Mouse (Mus musculus) ES-Bruce4 (cell line): ENCODE data around the gene Scpep1. TPM values are rescaled to one million over a fixed set of nuclear protein-coding genes. Genes with fewer than 3 reads are reported as not detected.

Experiments
- H3K27ac ChIP-seq: 2 replicates; pipeline ENCODE4 v1.5.1; 2012; ENCODE audit warnings: low read length, inconsistent platforms; ENCODE audit not compliant: insufficient read depth
- H3K27me3 ChIP-seq: 2 replicates; pipeline ENCODE4 v1.6.1; 2012; ENCODE audit warnings: mild to moderate bottlenecking, low read length, inconsistent platforms; ENCODE audit not compliant: control insufficient read depth, poor library complexity, insufficient read depth, severe bottlenecking
- H3K36me3 ChIP-seq: 2 replicates; pipeline ENCODE4 v1.6.1; 2012; ENCODE audit warnings: inconsistent platforms, mild to moderate bottlenecking, low read length, moderate library complexity; ENCODE audit not compliant: control insufficient read depth, poor library complexity, insufficient read depth, severe bottlenecking
- H3K4me1 ChIP-seq: one replicate; pipeline ENCODE4 v1.8.1; 2011; ENCODE audit warnings: low read length; ENCODE audit not compliant: control insufficient read depth, insufficient read depth
- H3K4me3 ChIP-seq: 2 replicates; pipeline ENCODE4 v1.5.1; 2011; ENCODE audit warnings: low read depth, mild to moderate bottlenecking, low read length
- H3K9ac ChIP-seq: 2 replicates; pipeline ENCODE4 v1.6.1; 2012; ENCODE audit warnings: low read depth, mild to moderate bottlenecking, inconsistent platforms; ENCODE audit not compliant: poor library complexity, severe bottlenecking
- H3K9me3 ChIP-seq: replicated peaks from 2 replicates; pipeline ENCODE4 v1.6.1; 2012; ENCODE audit warnings: mild to moderate bottlenecking, low read length, inconsistent platforms; ENCODE audit not compliant: control insufficient read depth, poor library complexity, insufficient read depth, severe bottlenecking
- CTCF ChIP-seq: IDR thresholded peaks from one replicate; pipeline ENCODE4 v1.8.1; 2011; ENCODE audit warnings: low read depth, low read length
- EP300 ChIP-seq: IDR thresholded peaks from 2 replicates; pipeline ENCODE4 v1.6.1; 2011; ENCODE audit warnings: low read depth, low read length; ENCODE audit not compliant: insufficient read depth
- POLR2A ChIP-seq: IDR thresholded peaks from one replicate; pipeline ENCODE4 v1.8.1; 2011; ENCODE audit warnings: low read length; ENCODE audit not compliant: insufficient read depth
- polyA plus RNA-seq: library from polyadenylated mRNA; stranded (reverse); fragments of >200 nt; gene quantifications from 2 replicates; pipeline ENCODE4 v1.2.4, GENCODE M21; 2011; ENCODE audit warnings: low read depth; ENCODE audit not compliant: missing spikeins, insufficient read depth, insufficient read length

Gene Scpep1
- polyA plus RNA-seq, 1 experiment = 186 TPM

DNA sequence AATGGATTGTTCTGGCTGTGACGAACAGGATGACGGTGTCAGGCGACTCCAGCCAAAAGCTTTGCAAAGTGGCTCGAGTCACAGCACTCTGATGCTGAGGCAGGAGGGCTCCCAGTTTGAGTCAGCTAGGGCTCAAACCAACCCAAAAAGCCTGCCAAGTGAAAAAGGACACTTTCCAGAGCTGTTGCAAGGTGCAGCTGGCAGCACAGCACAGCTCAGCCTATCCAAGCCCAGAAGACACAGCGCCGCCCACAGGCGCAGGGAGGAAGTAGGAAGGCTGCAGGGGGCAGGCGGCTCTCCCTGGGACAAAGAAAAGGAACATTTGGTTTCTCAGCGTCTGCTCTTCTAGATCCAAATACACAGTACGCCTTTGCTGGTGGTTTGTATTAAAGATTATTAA, 31.4 kb upstream of the Scpep1 start:
- TF ChIP-seq EP300 (no peak), CTCF (peak; percentile 88), POLR2A (no peak)

DNA sequence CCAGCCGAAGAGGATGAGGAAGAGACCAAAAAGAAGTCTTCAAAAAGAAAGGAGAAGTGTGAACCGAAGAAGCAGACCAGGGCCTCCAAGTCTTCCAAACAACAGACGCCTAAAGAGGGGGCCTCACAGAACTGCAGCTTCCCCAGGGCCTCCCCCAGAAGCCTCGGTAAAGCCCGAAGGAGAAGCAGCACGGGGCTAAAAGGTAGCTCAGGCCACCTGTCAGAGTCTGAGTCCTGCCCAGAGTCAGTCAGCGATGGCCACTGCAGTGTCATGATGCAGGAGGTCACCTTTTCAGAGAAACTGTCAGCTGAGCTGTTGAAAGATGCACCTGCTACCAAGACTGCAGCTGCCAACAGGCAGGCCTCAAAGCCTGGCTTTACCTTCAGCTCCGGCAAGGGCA, 26.1 kb upstream of the Scpep1 start:
- Histone ChIP-seq H3K27ac (no peak overlapping the region), H3K36me3 (peaks cover 34% of the 10 kb centered on the region), H3K4me3 (no peak overlapping the region), H3K9me3 (no peaks in the 10 kb centered on the region), H3K4me1 (peaks cover 3% of the 10 kb centered on the region), H3K9ac (no peak overlapping the region), H3K27me3 (no peaks in the 10 kb centered on the region)
- TF ChIP-seq CTCF = no peak
- no peak for TF ChIP-seq EP300
- no peak for TF ChIP-seq POLR2A

More for the DNA sequence above, 31.4 kb upstream of the Scpep1 start:
- H3K9ac ChIP-seq = no peak overlapping the region
- H3K27me3 ChIP-seq = no peaks in the 10 kb centered on the region
- H3K9me3 ChIP-seq = no peaks in the 10 kb centered on the region
- no peak overlapping the region for H3K4me3 ChIP-seq
- peaks cover 3% of the 10 kb centered on the region for H3K4me1 ChIP-seq
- no peak overlapping the region for H3K27ac ChIP-seq
- peaks cover 44% of the 10 kb centered on the region for H3K36me3 ChIP-seq

DNA sequence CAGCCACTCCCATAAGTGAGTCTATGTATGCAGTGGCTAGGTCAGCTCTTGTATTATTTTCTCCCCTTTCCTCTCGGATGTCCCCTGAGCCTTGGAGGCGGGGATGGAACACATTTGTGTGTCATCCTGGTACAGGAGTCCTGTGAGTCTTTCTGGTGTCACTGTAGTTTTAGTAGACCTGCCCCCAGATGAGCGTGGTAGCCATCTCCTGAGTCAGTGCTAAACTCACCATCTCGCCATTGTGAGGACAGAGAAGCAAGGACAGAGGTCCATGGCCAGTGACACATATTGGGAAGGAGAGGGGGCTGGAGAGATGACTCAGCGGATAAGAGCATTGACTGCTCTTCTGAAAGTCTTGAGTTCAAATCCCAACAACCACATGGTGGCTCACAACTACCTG, 21.9 kb upstream of the Scpep1 start:
- Histone ChIP-seq H3K27ac (no peak overlapping the region), H3K4me3 (no peak overlapping the region), H3K9me3 (no peaks in the 10 kb centered on the region), H3K4me1 (peaks cover 2% of the 10 kb centered on the region), H3K27me3 (no peaks in the 10 kb centered on the region), H3K9ac (no peak overlapping the region), H3K36me3 (peaks cover 8% of the 10 kb centered on the region)
- TF ChIP-seq POLR2A (no peak), EP300 (no peak), CTCF (no peak)

DNA sequence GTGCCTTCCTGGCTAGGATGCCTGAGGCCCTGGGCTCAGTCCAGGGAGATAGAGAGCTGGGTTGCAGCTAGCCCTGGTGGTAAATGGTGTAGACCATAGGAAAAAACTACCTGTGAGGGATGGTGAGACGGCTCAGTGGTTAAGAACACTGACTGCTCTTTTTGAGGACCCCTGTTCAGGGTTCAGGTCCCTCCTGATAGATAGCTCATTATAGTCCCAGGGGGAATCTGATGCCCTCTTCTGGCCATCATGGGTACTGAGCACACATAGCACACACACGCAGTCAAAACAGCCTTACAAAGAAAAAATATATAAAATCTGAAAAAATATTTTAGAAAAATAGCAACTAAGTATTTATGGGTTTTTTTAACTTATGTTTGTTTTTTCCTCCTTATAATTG, 21.1 kb upstream of the Scpep1 start:
- Histone ChIP-seq H3K9me3 (no peaks in the 10 kb centered on the region), H3K9ac (no peak overlapping the region), H3K27me3 (no peaks in the 10 kb centered on the region), H3K4me3 (no peak overlapping the region), H3K36me3 (peaks cover 3% of the 10 kb centered on the region; the same call in 1 of the 2 replicates), H3K27ac (no peak overlapping the region), H3K4me1 (peaks cover 2% of the 10 kb centered on the region)
- TF ChIP-seq POLR2A (no peak), CTCF (peak; percentile 30)

DNA sequence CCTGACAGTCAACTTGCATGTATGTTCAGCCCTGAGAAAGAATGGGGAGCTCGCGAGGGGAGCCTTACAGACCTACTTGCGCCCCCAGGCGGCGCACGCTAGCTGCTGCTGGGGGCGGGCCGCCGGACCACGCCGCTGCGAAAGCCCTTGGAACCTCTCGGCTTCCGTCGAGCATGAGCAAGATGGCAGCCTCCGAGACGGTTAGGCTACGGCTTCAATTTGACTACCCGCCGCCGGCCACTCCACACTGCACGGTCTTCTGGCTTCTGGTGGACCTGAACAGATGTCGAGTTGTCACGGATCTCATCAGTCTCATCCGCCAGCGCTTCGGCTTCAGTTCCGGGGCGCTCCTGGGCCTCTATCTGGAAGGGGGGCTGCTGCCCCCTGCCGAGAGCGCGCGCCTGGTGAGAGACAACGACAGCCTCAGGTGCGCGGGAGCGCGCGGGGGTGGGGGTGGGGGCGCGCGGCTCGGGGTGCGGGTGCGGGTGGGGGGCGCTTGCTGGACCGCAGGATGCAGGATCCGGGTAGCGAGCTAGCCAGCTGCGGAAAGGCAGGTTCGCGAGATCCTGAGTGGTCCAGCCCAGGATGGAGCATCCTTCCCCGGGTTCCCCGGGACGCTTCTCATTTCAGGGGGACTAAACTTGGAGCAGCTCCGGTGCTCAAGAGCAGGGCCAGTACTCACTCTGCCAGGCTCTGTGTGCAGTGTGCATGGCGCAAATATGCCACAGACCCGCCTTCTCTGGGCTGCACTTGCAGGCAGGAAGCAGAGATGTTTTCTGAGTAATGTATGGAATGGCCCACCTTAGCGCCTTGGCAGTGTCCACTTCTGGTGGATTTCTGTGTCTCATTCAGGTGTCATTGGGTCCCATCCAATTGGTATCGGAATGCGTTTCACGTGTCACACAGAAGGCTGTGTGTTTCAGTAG, 18.8 kb upstream of the Scpep1 start:
- Histone ChIP-seq H3K36me3 (no peaks in the 10 kb centered on the region; the same call in 1 of the 2 replicates), H3K9ac (peak overlapping the region; percentile 77), H3K27me3 (no peaks in the 10 kb centered on the region), H3K9me3 (no peaks in the 10 kb centered on the region), H3K27ac (peak overlapping the region; percentile 24; the same call in 1 of the 2 replicates), H3K4me1 (peaks cover 2% of the 10 kb centered on the region), H3K4me3 (peak overlapping the region; percentile 78)
- TF ChIP-seq POLR2A (no peak), CTCF (peak; percentile 77)

DNA sequence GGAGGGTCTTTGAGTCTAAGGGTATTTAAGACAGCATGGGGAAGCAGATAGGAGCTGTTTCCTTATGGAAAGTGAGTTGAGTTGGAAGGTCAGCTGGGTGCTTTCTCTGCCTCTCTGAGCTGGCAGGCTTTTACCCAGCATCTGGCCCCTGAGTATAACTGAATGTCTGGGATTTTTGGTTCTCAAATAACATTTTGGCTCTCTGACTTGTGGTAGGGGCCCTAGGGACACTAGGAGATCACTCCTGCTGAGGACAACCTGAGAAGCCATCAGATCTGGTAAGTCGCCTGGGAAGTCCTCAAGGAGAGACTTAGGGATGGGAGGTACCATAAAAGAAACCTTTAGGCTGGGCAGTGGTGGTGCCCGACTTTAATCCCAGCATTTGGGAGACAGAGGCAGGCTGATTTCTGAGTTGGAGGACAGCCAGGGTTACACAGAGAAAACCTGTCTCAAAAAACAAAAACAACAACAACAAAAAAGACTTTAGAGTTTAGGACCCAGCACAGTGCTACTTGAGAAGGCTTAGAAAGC, 15.0 kb upstream of the Scpep1 start, which contains the start of gene Coil:
Gene Coil (plus strand): TSS at position 51 of the 531 bp plus-strand sequence.
- Histone ChIP-seq H3K4me1 (peaks cover 2% of the 10 kb centered on the region), H3K36me3 (no peaks in the 10 kb centered on the region; the same call in 1 of the 2 replicates)

More for the DNA sequence above, 15.0 kb upstream of the Scpep1 start, which contains the start of gene Coil:
- Histone ChIP-seq H3K27me3 (no peaks in the 10 kb centered on the region), H3K27ac (no peak within 1 kb of the TSS), H3K9ac (no peak within 1 kb of the TSS), H3K4me3 (0 out of 2 replicates have a peak within 1 kb of the TSS, but pooled peaks have one; percentile 18), H3K9me3 (no peaks in the 10 kb centered on the region)
- TF ChIP-seq EP300 (no peak), CTCF (no peak)
